Mouse (Mus musculus) T-helper 1 cell (primary cell): ENCODE measurements around the gene Gm42906.

Source experiments
- in situ Hi-C: fragments of 300-600 bp; cut with MboI, MseI; formaldehyde crosslinking; loops from one replicate; pipeline ENCODE4 v1.15.1; 2025; ENCODE audit warnings: high pct_unique_total_duplicates

The Gm42906 gene

DNA sequence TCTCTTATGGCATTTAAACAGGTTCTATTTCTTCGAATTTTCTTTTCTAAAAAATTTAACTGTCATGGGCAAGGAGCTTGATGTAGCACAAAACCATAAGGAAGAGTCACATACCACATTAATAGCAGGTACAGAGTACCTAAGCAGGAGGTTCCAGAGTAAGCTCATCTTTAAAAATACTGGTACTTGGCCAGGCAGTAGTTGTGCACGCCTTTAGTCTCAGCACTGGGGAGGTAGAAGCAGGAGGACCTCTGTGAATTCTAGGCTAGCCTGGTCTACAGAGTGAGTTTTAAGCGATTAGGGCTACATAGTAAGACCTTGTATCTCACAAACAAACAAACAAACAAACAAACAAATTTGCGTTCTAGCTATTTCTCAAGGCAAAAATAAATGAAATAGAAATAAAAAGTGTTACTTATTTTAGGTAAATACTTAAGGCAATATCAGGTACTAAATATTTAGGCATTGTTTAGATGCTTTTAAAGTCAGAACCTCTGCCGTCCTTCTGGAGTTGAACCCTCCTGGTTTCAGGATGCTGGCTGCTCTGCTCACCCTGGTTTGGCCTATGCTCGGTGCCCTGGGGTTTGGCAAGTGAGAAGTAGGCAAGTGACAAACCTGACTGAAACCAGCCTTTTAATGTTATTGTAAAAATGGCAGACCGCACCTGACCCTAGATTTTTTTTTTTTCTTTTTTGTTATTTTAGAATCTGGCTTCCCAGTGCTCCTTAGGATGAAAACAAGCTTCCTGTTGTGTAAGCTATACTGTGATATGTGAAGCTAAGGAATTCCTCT, 316.7 kb downstream of the Gm42906 start:
- in situ Hi-C loops: loop anchor here (5.0 kb wide), 1 partner anchor 271 kb away; no protein-coding TSS in a partner anchor

DNA sequence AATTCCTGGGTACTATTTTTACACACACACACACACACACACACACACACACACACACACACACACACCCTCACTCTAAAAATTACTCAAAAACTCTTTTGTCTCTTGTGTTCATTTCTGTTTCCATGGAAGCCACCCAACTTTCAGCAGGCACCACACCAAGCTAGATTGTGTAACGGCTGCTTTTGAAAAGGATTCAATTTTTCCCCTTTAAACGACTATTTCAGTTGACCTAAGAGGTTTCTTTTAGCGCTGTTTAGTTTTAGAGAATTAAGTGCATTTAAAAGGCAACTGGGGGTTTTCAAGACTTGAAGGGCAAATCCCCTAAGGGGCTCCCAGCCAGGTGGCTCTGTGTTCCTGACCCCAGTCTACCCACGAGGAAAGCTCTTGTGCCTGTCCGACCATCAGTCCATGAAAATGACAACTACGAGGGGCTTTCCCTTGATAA, 317.5 kb downstream of the Gm42906 start:
- in situ Hi-C loops: loop anchor here (5.0 kb wide), 1 partner anchor 272 kb away; no protein-coding TSS in a partner anchor

DNA sequence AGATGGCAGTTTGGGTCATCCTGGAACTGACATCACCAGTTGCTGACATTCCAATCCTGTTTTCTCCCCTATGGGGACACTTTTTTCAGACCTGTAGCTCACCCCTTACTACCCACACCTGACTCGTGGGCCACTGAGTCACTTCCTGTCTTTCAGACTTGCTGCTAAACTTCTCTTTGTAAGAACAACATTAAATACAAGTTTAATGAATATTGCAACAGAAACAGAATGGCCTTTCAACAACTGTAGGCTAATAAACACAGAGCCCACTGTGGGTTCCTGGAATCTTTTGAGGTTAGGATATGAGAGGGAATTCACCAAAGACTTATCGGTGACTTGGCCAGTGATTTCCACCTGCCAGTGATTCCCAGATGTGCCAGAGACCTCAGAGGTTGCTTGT, 318.1 kb downstream of the Gm42906 start:
- in situ Hi-C loops: loop anchor here (5.0 kb wide), 1 partner anchor 272 kb away; no protein-coding TSS in a partner anchor

DNA sequence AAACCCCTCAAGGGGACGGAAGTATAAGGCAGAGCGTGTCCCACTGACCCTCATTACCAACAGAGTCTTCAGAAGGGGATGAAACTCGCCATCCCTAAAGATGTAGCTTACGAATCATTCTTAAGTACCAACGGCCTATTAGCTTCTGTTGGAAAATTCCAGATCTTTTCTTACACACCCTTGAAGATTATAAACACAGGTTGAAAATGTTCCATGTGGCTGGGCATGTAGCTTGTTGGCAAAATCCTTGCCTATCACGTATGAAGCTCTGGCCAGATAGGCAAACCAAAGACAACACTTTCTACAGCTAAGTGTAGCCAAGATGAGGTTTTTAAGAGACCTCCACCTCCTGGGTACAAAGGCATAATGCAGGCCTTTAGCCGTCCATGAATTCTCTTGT, 319.0 kb downstream of the Gm42906 start:
- in situ Hi-C loops: no loop called here

GRCm38 (mm10) chr5:151108291-151108897, 319.6 kb downstream of the Gm42906 start:
- in situ Hi-C loops: no loop called here

- in situ Hi-C loops: no loop called here
Measured at GRCm38 (mm10) chr5:151106841-151107240, 321.1 kb downstream of the Gm42906 start.

- in situ Hi-C loops: no loop called here
Measured at GRCm38 (mm10) chr5:151105054-151105971, 322.6 kb downstream of the Gm42906 start.

DNA sequence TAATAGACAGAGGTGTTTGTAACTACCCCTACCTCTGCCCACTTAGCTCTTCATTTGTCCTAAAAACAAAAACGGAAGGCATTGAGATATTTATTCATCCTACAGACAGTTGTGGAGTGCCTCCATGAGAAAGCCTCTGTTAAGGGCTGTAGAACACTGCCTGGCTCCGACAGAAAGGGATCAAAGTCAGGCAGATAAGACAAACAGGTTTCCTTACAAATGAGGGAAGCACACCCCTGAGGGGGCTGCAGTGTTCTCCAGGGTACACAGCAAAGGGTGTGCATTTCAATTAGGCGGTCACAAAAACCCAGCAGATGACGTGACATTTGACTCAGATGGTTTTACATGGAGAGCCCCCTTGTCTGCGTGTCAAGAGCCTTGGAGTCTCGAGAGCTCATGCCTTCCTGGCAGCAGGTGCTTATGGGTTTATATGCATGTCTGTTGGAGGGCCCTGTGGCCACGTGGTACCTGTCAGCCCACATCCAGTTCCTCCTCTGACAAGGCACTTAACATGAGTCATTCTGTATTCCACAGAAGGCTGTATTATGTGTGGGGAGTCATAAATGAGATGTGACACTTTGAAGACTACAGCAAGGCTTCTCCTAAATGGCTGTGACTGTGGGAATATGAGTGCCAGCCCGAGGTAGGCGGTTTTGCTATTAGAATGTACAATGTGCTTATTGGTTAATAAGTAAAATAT, 323.5 kb downstream of the Gm42906 start:
- in situ Hi-C loops: no loop called here

DNA sequence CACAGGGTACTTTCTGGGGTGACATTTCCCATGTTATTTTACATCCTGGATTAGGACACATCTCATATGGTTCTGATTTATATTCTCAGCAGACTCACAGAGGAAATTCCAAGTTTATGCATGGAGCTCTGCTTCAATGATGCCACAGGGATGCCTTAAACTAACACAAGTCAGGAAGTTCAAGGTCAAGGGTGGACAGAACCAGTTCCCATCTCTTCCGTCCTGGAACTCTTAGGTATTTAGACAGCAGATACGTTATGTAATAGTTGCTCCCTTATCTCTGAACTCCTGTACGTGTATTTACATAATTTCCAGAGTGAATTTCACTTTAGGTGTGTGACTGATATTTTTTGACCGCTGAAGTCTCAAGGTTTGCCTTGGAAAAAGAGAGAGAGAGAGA, 324.7 kb downstream of the Gm42906 start:
- in situ Hi-C loops: no loop called here

- in situ Hi-C loops: no loop called here
Measured at GRCm38 (mm10) chr5:151102262-151102661, 325.7 kb downstream of the Gm42906 start.

GRCm38 (mm10) chr5:151096012-151096411, 332.0 kb downstream of the Gm42906 start:
- in situ Hi-C loops: no loop called here

GRCm38 (mm10) chr5:151092886-151093665, 334.9 kb downstream of the Gm42906 start:
- in situ Hi-C loops: no loop called here

- in situ Hi-C loops: no loop called here
Measured at GRCm38 (mm10) chr5:151090996-151091395, 337.0 kb downstream of the Gm42906 start.

DNA sequence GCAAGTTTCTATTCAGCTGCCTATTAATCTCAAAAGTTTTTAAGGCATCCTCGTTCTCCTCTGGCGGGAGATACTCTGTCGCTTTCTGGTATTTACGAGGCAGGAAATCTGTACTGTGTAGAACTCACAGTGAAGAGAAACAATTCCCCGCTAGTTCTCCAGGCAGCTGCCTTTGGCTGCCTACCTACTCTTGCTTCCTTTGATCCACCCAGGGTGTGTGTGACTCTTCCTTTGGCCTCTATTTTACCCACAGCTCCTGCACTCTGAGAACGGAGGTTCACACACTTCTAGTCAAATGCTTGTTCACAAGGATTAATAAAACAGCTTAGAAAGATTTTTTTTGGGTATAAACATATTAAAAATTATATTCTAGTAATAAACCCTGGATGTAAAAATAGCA, 338.8 kb downstream of the Gm42906 start:
- in situ Hi-C loops: no loop called here

GRCm38 (mm10) chr5:151086425-151087202, 341.3 kb downstream of the Gm42906 start:
- in situ Hi-C loops: no loop called here

- in situ Hi-C loops: no loop called here
Measured at GRCm38 (mm10) chr5:151085749-151086148, 342.2 kb downstream of the Gm42906 start.

DNA sequence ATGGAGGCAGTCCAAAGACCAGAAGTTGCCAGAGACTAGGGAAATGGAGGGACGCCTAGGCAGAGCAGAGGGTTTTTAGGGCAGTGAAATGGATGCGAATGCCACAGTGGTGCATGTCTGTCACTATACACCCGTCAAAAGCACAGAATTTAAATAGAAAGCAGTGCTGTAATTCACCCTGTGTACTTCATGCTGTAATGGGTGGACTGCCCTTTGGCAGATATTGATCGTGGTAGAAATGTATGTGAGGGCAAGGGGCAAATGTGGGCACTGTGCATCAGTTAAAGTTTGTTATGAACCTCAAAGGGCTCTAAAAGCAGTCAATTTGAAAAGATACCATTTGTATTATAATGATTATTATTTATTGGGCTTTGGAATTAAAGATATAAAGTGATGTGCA, 347.7 kb downstream of the Gm42906 start:
- in situ Hi-C loops: no loop called here

GRCm38 (mm10) chr5:151077953-151078352, 350.0 kb downstream of the Gm42906 start:
- in situ Hi-C loops: no loop called here

- in situ Hi-C loops: no loop called here
Measured at GRCm38 (mm10) chr5:151076917-151077316, 351.0 kb downstream of the Gm42906 start.

DNA sequence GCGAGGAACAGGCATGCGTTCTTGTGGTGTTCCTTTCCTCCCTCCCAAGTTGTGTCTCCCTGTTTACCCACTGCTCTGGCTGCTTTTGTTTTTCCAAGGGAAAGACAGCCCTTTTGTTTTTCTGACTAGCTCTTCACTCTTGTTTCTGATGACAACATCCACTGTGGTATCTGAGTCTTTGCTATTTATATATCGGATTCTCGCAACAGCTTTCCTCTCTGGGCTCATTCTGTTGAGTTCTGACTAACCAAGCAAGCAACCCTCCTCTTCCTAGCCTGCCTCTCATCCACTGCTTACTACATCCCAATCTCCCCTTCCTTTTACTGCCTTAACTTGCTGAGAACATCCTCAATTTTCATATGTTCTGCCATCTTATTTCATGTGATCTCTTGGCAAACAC, 353.7 kb downstream of the Gm42906 start:
- in situ Hi-C loops: no loop called here
